Comparison of ENCODE assay signal across 8 mouse cellular contexts in the genomic region with DNA sequence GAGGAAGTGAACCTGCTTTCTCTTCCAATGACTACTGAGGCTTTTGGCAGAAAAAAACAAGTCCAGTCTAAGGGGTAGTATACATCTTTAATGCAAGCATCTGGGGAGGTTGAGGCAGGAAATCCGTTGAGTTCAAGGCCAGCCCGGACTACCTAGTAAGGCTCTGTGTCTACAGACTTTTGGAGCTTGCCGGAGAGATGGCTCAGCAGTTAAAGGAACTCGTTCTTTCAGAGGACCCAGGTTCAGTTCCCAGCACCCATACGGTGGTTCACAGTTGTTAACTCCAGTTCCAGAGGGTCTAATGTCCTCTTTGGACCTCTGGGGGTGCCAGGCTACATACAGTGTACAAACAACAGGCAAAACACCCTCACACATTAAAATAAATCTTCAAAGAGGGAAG. TPM values are rescaled to one million over a fixed set of nuclear protein-coding genes. Genes with fewer than 3 reads are reported as not detected.
DNase-seq lines count a peak whose midpoint lies in the region; ATAC-seq and TF ChIP-seq lines count a peak whose summit lies in the region.

No protein-coding gene starts in this region.

- TF ChIP-seq CTCF in thymus, adult 2 months (IDR thresholded peaks at IDR 0.05; ENCODE audit: borderline replicate concordance, control insufficient read depth, extremely low read depth, insufficient read depth, low read length, poor library complexity): no peak
- TF ChIP-seq CTCF in stomach, postnatal 0 days (IDR thresholded peaks at IDR 0.05; ENCODE audit: low read depth): no peak

- H3K4me2 ChIP-seq in liver, embryonic 12.5 days: peak overlapping the region; percentile 91
- peak overlapping the region; percentile 71 for H3K4me2 ChIP-seq in stomach, postnatal 0 days (replicated peaks; ENCODE audit: low read depth)

- H3K27ac ChIP-seq in thymus, adult 2 months (ENCODE audit: control insufficient read depth, insufficient read depth, low read length): no peak overlapping the region
- peak overlapping the region; percentile 82 for H3K27ac ChIP-seq in liver, embryonic 12.5 days
- H3K27ac ChIP-seq in stomach, postnatal 0 days (replicated peaks): no peak overlapping the region; the same call in 1 of the 2 replicates

- no peak for TF ChIP-seq POLR2A in thymus, adult 2 months (IDR thresholded peaks at IDR 0.05; ENCODE audit: control insufficient read depth, extremely low read depth, insufficient read depth, low read length, poor library complexity)

- WGBS in thymus, adult 2 months: 97% methylated on average over 5 of the region's 5 CpGs
- WGBS in liver, embryonic 12.5 days (ENCODE audit: insufficient replicate concordance): 86% methylated on average over 5 of the region's 5 CpGs
- 95% methylated on average over 5 of the region's 5 CpGs for WGBS in stomach, postnatal 0 days

- H3K9me3 ChIP-seq in erythroblast, embryonic 14.5 days (ENCODE audit: control insufficient read depth, low read length): no peaks in the 10 kb centered on the region
- no peaks in the 10 kb centered on the region for H3K9me3 ChIP-seq in liver, embryonic 12.5 days (replicated peaks)
- no peaks in the 10 kb centered on the region for H3K9me3 ChIP-seq in stomach, postnatal 0 days (ENCODE audit: control insufficient read depth, low read length)

- peaks cover 31% of the 10 kb centered on the region for H3K36me3 ChIP-seq in erythroblast, embryonic 14.5 days (ENCODE audit: control insufficient read depth)
- no peaks in the 10 kb centered on the region for H3K36me3 ChIP-seq in thymus, adult 2 months (ENCODE audit: control insufficient read depth, insufficient read depth, low read length)
- H3K36me3 ChIP-seq in liver, embryonic 12.5 days: peaks cover 28% of the 10 kb centered on the region
- H3K36me3 ChIP-seq in stomach, postnatal 0 days (ENCODE audit: control insufficient read depth, insufficient read depth, low read length): no peaks in the 10 kb centered on the region; the same call in 1 of the 2 replicates

- no peak for TF ChIP-seq EP300 in stomach, postnatal 0 days (optimal IDR thresholded peaks at IDR 0.05)

- peaks cover 57% of the 10 kb centered on the region for H3K4me1 ChIP-seq in erythroblast, embryonic 14.5 days (ENCODE audit: control insufficient read depth)
- peaks cover 25% of the 10 kb centered on the region for H3K4me1 ChIP-seq in thymus, adult 2 months (replicated peaks; ENCODE audit: control insufficient read depth, insufficient read depth, low read length)
- peaks cover 37% of the 10 kb centered on the region for H3K4me1 ChIP-seq in liver, embryonic 12.5 days
- 0 out of 2 replicates have a peak, but pooled peaks cover 6% of the 10 kb centered on the region for H3K4me1 ChIP-seq in stomach, postnatal 0 days (replicated peaks; ENCODE audit: control insufficient read depth, insufficient read depth)

- peak overlapping the region; percentile 86 for H3K9ac ChIP-seq in liver, embryonic 12.5 days
- peak overlapping the region; percentile 73 for H3K9ac ChIP-seq in stomach, postnatal 0 days (ENCODE audit: low read length)

- no peak for ATAC-seq in erythroblast, adult 5-6 weeks (replicated peaks; ENCODE audit: low FRiP score, poor library complexity, severe bottlenecking)
- ATAC-seq in liver, embryonic 12.5 days: no peak
- ATAC-seq in stomach, postnatal 0 days (ENCODE audit: low FRiP score, low TSS enrichment): no peak

- no peak for DNase-seq in thymus, adult 2 months
- DNase-seq in thymus, postnatal 36 days: no peak
- no peak for DNase-seq in stomach, postnatal 0 days (ENCODE audit: low spot score)
- no peak for DNase-seq in right cerebral cortex, postnatal 10 days (ENCODE audit: low spot score in 2 of 2)
- DNase-seq in frontal cortex, postnatal 10 days (ENCODE audit: low spot score in 2 of 2): no peak

- peak overlapping the region; percentile 73 for H3K4me3 ChIP-seq in erythroblast, embryonic 14.5 days (replicated peaks)
- H3K4me3 ChIP-seq in thymus, adult 2 months (ENCODE audit: control insufficient read depth, insufficient read depth, low read length): peak overlapping the region; percentile 76; the same call in 1 of the 2 replicates
- H3K4me3 ChIP-seq in liver, embryonic 12.5 days: peak overlapping the region; percentile 74
- peak overlapping the region; percentile 59 for H3K4me3 ChIP-seq in stomach, postnatal 0 days (ENCODE audit: low read depth, low read length)

- H3K27me3 ChIP-seq in erythroblast, embryonic 14.5 days (ENCODE audit: control insufficient read depth): no peaks in the 10 kb centered on the region
- H3K27me3 ChIP-seq in thymus, adult 2 months (ENCODE audit: control insufficient read depth, insufficient read depth, low read length): no peaks in the 10 kb centered on the region
- no peaks in the 10 kb centered on the region for H3K27me3 ChIP-seq in liver, embryonic 12.5 days (replicated peaks)
- no peaks in the 10 kb centered on the region for H3K27me3 ChIP-seq in stomach, postnatal 0 days (ENCODE audit: control insufficient read depth, insufficient read depth, low read length)

RNA-seq across cellular contexts. Expression of a gene that starts 0.9 kb away (rescaled TPM):
- 0.09 and 0.11 TPM in 2 replicates for polyA plus RNA-seq in erythroblast, embryonic 14.5 days (2012)
- total RNA-seq in erythroblast, adult 5-6 weeks (2015; ENCODE audit: low replicate concordance): 1.7 and 2.7 TPM in 2 replicates
- total RNA-seq in erythroblast, adult 5-6 weeks (2017; ENCODE audit: low replicate concordance): 0.98 and 2.6 TPM in 2 replicates
- polyA plus RNA-seq in thymus, adult 2 months (2012; rRNA removed): 73.8 and 78.8 TPM in 2 replicates
- polyA plus RNA-seq in liver, embryonic 12.5 days (2016; fragmentation: Nextera tagmentation; extraction: Ambion mirVana): 14.7 and 16.5 TPM in 2 replicates
- 15.8 and 16.1 TPM in 2 replicates for polyA plus RNA-seq in stomach, postnatal 0 days (2015; fragmentation: Nextera tagmentation; extraction: Ambion mirVana)

RNA-seq across cellular contexts. Expression of a gene that starts 4.0 kb away (rescaled TPM):
- polyA plus RNA-seq in erythroblast, embryonic 14.5 days (2012): not detected in 2 replicates
- total RNA-seq in erythroblast, adult 5-6 weeks (2015; ENCODE audit: low replicate concordance): not detected in 2 replicates
- total RNA-seq in erythroblast, adult 5-6 weeks (2017; ENCODE audit: low replicate concordance): not detected in 2 replicates
- polyA plus RNA-seq in thymus, adult 2 months (2012; rRNA removed): 4.9 and 7.0 TPM in 2 replicates
- polyA plus RNA-seq in liver, embryonic 12.5 days (2016; fragmentation: Nextera tagmentation; extraction: Ambion mirVana): 0.51 and 1.3 TPM in 2 replicates
- 0.65 and 0.75 TPM in 2 replicates for polyA plus RNA-seq in stomach, postnatal 0 days (2015; fragmentation: Nextera tagmentation; extraction: Ambion mirVana)

RNA-seq across cellular contexts. Expression of a gene that starts 5.7 kb away (rescaled TPM):
- 0.73 and 2.6 TPM in 2 replicates for polyA plus RNA-seq in erythroblast, embryonic 14.5 days (2012)
- 2.1 and 22.4 TPM in 2 replicates for total RNA-seq in erythroblast, adult 5-6 weeks (2015; ENCODE audit: low replicate concordance)
- 5.2 and 11.7 TPM in 2 replicates for total RNA-seq in erythroblast, adult 5-6 weeks (2017; ENCODE audit: low replicate concordance)
- 34.8 and 35.3 TPM in 2 replicates for polyA plus RNA-seq in thymus, adult 2 months (2012; rRNA removed)
- polyA plus RNA-seq in liver, embryonic 12.5 days (2016; fragmentation: Nextera tagmentation; extraction: Ambion mirVana): 16.6 and 19.9 TPM in 2 replicates
- 34.2 and 40.2 TPM in 2 replicates for polyA plus RNA-seq in stomach, postnatal 0 days (2015; fragmentation: Nextera tagmentation; extraction: Ambion mirVana)

RNA-seq across cellular contexts. Expression of a gene that starts 17.6 kb away (rescaled TPM):
- polyA plus RNA-seq in erythroblast, embryonic 14.5 days (2012): 53.2 and 58.6 TPM in 2 replicates
- total RNA-seq in erythroblast, adult 5-6 weeks (2015; ENCODE audit: low replicate concordance): 37.9 and 60.8 TPM in 2 replicates
- 82.2 and 119 TPM in 2 replicates for total RNA-seq in erythroblast, adult 5-6 weeks (2017; ENCODE audit: low replicate concordance)
- polyA plus RNA-seq in thymus, adult 2 months (2012; rRNA removed): 243 and 257 TPM in 2 replicates
- polyA plus RNA-seq in liver, embryonic 12.5 days (2016; fragmentation: Nextera tagmentation; extraction: Ambion mirVana): 147 and 159 TPM in 2 replicates
- 168 and 169 TPM in 2 replicates for polyA plus RNA-seq in stomach, postnatal 0 days (2015; fragmentation: Nextera tagmentation; extraction: Ambion mirVana)

RNA-seq across cellular contexts. Expression of a gene that starts 17.6 kb away (rescaled TPM):
- 14.4 and 16.7 TPM in 2 replicates for polyA plus RNA-seq in erythroblast, embryonic 14.5 days (2012)
- 92.8 and 113 TPM in 2 replicates for total RNA-seq in erythroblast, adult 5-6 weeks (2015; ENCODE audit: low replicate concordance)
- total RNA-seq in erythroblast, adult 5-6 weeks (2017; ENCODE audit: low replicate concordance): 50.9 and 56.7 TPM in 2 replicates
- 331 and 350 TPM in 2 replicates for polyA plus RNA-seq in thymus, adult 2 months (2012; rRNA removed)
- polyA plus RNA-seq in liver, embryonic 12.5 days (2016; fragmentation: Nextera tagmentation; extraction: Ambion mirVana): 219 and 226 TPM in 2 replicates
- 222 and 230 TPM in 2 replicates for polyA plus RNA-seq in stomach, postnatal 0 days (2015; fragmentation: Nextera tagmentation; extraction: Ambion mirVana)

Comparison
In these comparisons a context has a peak if more than half of its experiments do, and no peak if none do; other contexts are left out.
1. RNA of a gene that starts 0.9 kb away (polyA plus RNA-seq): 73.8 to 78.8 TPM in thymus, adult 2 months, 15.8 to 16.1 TPM in stomach, postnatal 0 days and 14.7 to 16.5 TPM in liver, embryonic 12.5 days; 0.09 to 0.11 TPM in erythroblast, embryonic 14.5 days; every median in the first group is over 10 times any median in the second.
2. Peak in every context shown above with its lines, with median percentiles within 50 percentile points of each other: H3K4me3 ChIP-seq.